Mouse (Mus musculus) liver, postnatal 0 days (tissue): ENCODE results near the gene a. TPM values are rescaled to one million over a fixed set of nuclear protein-coding genes. Genes with fewer than 3 reads are reported as not detected.

ENCODE experiments used
- ATAC-seq: fragments of 200-750 bp; cut with Nextera tagmentation; 2 replicates; pipeline ENCODE4 v1.8.0; 2017; ENCODE audit warnings: mild to moderate bottlenecking, moderate library complexity
- DNase-seq: peaks from one replicate; pipeline ENCODE4 v3.0.0-alpha.2; 2016
- H3K27ac ChIP-seq: fragments of 300-500 bp; sonication (generic); 2 replicates; pipeline ENCODE4 v1.5.1; 2014; ENCODE audit warnings: antibody characterized with exemption, moderate library complexity, mild to moderate bottlenecking, low read depth
- H3K27me3 ChIP-seq: fragments of 300-500 bp; sonication (generic); 2 replicates; pipeline ENCODE4 v1.6.1; 2014; ENCODE audit warnings: low read length, control low read depth, mixed read lengths; ENCODE audit not compliant: insufficient read depth
- H3K36me3 ChIP-seq: fragments of 300-500 bp; sonication (generic); replicated peaks from 2 replicates; pipeline ENCODE4 v1.6.1; 2014; ENCODE audit warnings: mild to moderate bottlenecking, control low read depth, low read length, moderate library complexity, mixed read lengths; ENCODE audit not compliant: insufficient read depth
- H3K4me1 ChIP-seq: fragments of 300-500 bp; sonication (generic); 2 replicates; pipeline ENCODE4 v1.6.1; 2014; ENCODE audit warnings: antibody characterized with exemption, mild to moderate bottlenecking, control low read depth; ENCODE audit not compliant: insufficient read depth
- H3K4me2 ChIP-seq: fragments of 300-500 bp; sonication (generic); 2 replicates; pipeline ENCODE4 v1.6.1; 2014; ENCODE audit warnings: low read depth, mild to moderate bottlenecking, low read length, moderate library complexity, mixed read lengths
- H3K4me3 ChIP-seq: fragments of 300-500 bp; sonication (generic); 2 replicates; pipeline ENCODE4 v1.5.1; 2014; ENCODE audit warnings: low read depth, low read length
- H3K9ac ChIP-seq: fragments of 300-500 bp; sonication (generic); replicated peaks from 2 replicates; pipeline ENCODE4 v1.6.1; 2014; ENCODE audit warnings: mild to moderate bottlenecking, moderate library complexity
- H3K9me3 ChIP-seq: fragments of 300-500 bp; sonication (generic); 2 replicates; pipeline ENCODE4 v1.6.1; 2016; ENCODE audit warnings: mild to moderate bottlenecking, control low read depth, low read length, mixed read lengths
- CTCF ChIP-seq: sonication (generic); IDR thresholded peaks from 2 replicates; pipeline ENCODE4 v1.5.1; 2016; ENCODE audit warnings: antibody characterized with exemption, low read depth
- EP300 ChIP-seq: IDR thresholded peaks from 2 replicates; pipeline ENCODE4 v1.6.1; 2016; ENCODE audit warnings: antibody characterized with exemption, low read depth, mild to moderate bottlenecking
- WGBS: fragments of 180-500 bp; shearing (Covaris S2); extraction: QIAGEN DNeasy Blood & Tissue Kit; methylation state at CpG from one replicate; pipeline ENCODE4 v1.1.7; 2014; ENCODE audit not compliant: insufficient replicate concordance; 5-methylcytosine and 5-hydroxymethylcytosine counted together
- polyA plus RNA-seq: library from polyadenylated mRNA; unstranded; fragments of >200 nt; fragmentation: Nextera tagmentation; extraction: Ambion mirVana; gene quantifications from 2 replicates; pipeline ENCODE4 v1.2.1, GENCODE M21; 2015

Gene a
- polyA plus RNA-seq, 1 experiment from 2014 or later = not detected

DNA sequence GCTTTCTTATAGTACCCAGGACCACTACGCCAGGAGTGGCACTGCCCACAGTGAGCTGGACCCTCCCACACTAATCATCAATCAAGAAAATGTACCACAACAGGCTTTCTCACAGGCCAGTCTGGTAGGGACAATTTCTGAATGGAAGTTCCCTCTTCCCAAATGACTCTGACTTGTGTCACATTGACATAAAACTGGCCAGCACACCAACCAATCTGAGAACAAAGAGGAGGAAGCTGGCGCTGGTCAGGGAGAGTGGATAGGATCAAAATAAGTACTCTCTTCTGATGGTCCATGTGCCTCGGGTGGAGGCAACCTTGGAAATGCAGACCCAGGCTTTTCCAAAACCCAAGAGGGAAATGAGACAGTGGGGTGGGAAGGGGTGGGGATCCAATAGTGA is 253.3 kb downstream of the a start:
- TF ChIP-seq CTCF = no peak
- Histone ChIP-seq H3K27me3 (no peaks in the 10 kb centered on the region), H3K36me3 (no peaks in the 10 kb centered on the region), H3K4me3 (no peak overlapping the region), H3K27ac (no peak overlapping the region), H3K4me1 (no peaks in the 10 kb centered on the region), H3K9ac (no peak overlapping the region), H3K9me3 (no peaks in the 10 kb centered on the region), H3K4me2 (no peak overlapping the region)
- ATAC-seq (no peak), DNase-seq (no peak)
- WGBS = 73% methylated on average over 3 of the region's 3 CpGs

DNA sequence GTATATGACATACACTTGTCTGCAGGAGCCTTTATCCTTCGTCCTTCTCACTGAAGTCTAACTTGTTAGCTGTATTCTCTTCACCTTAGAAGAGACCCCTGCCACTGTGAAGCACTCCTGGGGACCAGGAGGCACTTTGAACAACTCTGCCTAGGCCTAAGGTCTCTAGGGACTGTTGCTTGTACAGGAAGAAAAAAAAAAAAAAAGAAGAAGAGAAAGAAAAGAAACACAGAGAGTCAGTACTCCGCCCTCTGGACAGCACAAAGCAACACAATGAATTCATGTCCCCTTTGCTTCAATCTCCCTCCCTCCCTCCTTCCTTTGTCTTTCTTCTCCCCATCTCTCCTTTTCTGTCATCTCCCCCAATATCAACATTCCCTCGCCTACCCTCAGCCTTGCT is 253.9 kb downstream of the a start:
- H3K4me1 ChIP-seq = peaks cover 2% of the 10 kb centered on the region
- no peaks in the 10 kb centered on the region for H3K27me3 ChIP-seq
- H3K27ac ChIP-seq = no peak overlapping the region
- no peaks in the 10 kb centered on the region for H3K36me3 ChIP-seq
- no peak for ATAC-seq
- H3K9me3 ChIP-seq = no peaks in the 10 kb centered on the region
- DNase-seq = no peak
- 61% methylated on average over 3 of the region's 3 CpGs for WGBS
- H3K4me3 ChIP-seq = no peak overlapping the region
- no peak overlapping the region for H3K9ac ChIP-seq
- H3K4me2 ChIP-seq = no peak overlapping the region
- TF ChIP-seq CTCF (no peak), EP300 (no peak)

DNA sequence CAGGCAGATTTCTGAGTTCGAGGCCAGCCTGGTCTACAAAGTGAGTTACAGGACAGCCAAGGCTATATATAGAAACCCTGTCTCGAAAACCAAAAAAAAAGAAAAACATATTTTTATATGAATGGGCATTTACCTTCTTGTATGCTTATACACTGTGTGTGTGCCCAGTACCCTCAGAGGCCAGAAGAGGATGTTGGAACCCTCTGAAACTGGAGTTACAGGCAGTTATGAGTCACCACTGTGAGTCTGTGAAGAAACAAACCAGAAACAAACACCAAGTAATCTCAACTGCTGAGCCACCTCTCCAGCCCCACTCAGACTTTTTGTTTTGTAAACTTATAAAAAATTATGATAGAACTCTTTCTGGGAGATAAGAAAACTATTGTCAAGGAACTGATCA is 255.6 kb downstream of the a start:
- H3K36me3 ChIP-seq = no peaks in the 10 kb centered on the region
- WGBS = 72% methylated on average over 2 of the region's 2 CpGs
- H3K9ac ChIP-seq = no peak overlapping the region
- no peaks in the 10 kb centered on the region for H3K27me3 ChIP-seq
- H3K4me3 ChIP-seq = no peak overlapping the region
- DNase-seq (no peak), ATAC-seq (no peak)
- no peak overlapping the region for H3K27ac ChIP-seq
- TF ChIP-seq EP300 (no peak), CTCF (no peak)
- H3K9me3 ChIP-seq = no peaks in the 10 kb centered on the region
- H3K4me2 ChIP-seq = no peak overlapping the region
- H3K4me1 ChIP-seq = peaks cover 15% of the 10 kb centered on the region

- Histone ChIP-seq H3K9me3 (no peaks in the 10 kb centered on the region), H3K4me1 (peaks cover 16% of the 10 kb centered on the region), H3K9ac (no peak overlapping the region), H3K27me3 (no peaks in the 10 kb centered on the region), H3K36me3 (no peaks in the 10 kb centered on the region), H3K4me2 (no peak overlapping the region), H3K4me3 (no peak overlapping the region), H3K27ac (no peak overlapping the region)
- ATAC-seq (no peak), DNase-seq (no peak)
- WGBS = 70% methylated on average over 7 of the region's 7 CpGs
- TF ChIP-seq EP300 (no peak), CTCF (no peak)
These were observed 256.4 kb downstream of the a start for GRCm38 (mm10) chr2:155047452-155048178.

DNA sequence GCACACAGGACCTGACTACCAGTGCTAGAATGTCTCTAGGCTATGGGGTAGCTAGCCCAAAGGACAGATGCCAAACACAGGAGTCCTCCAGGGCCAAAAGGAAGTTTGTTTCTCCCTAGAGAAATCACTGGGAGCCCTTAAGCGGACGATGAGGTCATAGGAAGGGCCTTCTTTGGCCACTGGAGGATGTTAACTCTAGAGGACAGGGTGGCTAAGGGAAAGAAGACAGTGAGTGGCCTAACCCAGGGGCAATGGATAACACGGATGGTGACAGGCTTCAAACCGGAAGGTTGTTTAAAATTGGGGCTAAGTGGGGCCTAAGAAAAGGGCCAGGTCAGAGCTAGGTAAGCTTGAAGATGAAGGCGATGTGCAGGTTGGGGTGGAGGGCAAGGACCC is 258.9 kb downstream of the a start:
- H3K27me3 ChIP-seq = no peaks in the 10 kb centered on the region
- DNase-seq (no peak), ATAC-seq (no peak)
- peak overlapping the region; percentile 94 for H3K4me2 ChIP-seq
- H3K9ac ChIP-seq = peak overlapping the region; percentile 70
- peak overlapping the region; percentile 95 for H3K27ac ChIP-seq
- no peaks in the 10 kb centered on the region for H3K9me3 ChIP-seq
- H3K4me1 ChIP-seq = peaks cover 19% of the 10 kb centered on the region
- peak overlapping the region; percentile 51 for H3K4me3 ChIP-seq
- 29% methylated on average over 5 of the region's 5 CpGs for WGBS
- H3K36me3 ChIP-seq = no peaks in the 10 kb centered on the region
- TF ChIP-seq EP300 (no peak), CTCF (no peak)

- peak; percentile 99 for DNase-seq
- Histone ChIP-seq H3K27me3 (no peaks in the 10 kb centered on the region), H3K9me3 (no peaks in the 10 kb centered on the region), H3K36me3 (no peaks in the 10 kb centered on the region), H3K9ac (peak overlapping the region; percentile 70), H3K4me1 (peaks cover 23% of the 10 kb centered on the region), H3K27ac (peak overlapping the region; percentile 95), H3K4me3 (peak overlapping the region; percentile 51), H3K4me2 (peak overlapping the region; percentile 94)
- TF ChIP-seq CTCF = no peak
- peak; percentile 79 for ATAC-seq
- under 1% methylated on average over 45 of the region's 45 CpGs for WGBS
These were observed 259.5 kb downstream of the a start for GRCm38 (mm10) chr2:155050504-155051236.
